Mouse (Mus musculus) right cerebral cortex, adult 2 months (tissue): ENCODE data around the gene Acadvl.
"Not testable (repeated sequence)": the region's sequence is repeated elsewhere in the genome, so short reads cannot be mapped to it uniquely, and the experiment has no call there.

Experiments
- DNase-seq, 2 experiments: peaks; one replicate each; pipeline ENCODE4 v3.0.0; 2021 to 2022; ENCODE audit warnings: low spot score in 2 of 2

The Acadvl gene

DNA sequence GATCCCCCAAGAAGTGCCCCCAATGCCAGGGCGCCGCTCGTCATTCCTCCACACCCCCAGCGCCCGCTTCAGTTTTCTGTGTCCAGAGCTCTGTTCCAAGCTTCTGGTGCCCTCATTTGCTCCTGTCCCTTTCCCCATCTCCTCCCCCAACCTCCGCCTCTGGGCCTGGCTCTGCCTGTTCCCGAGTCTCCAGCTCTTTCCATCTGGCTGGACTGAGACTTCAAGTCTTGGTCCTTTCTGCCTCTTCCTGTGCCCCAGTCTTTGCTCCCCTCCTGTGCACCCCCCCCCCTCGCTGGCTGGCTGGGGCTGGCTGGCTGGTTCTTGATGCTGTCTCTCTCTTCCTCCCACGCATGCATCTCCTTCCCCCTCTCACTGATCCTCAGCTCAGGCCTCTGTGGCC is 12.2 kb upstream of the Acadvl start:
- DNase-seq = peak; percentile 49 to 52

- no peak for DNase-seq
Measured at GRCm38 (mm10) chr11:70026689-70027088, 11.5 kb upstream of the Acadvl start.

- no peak for DNase-seq
Measured at GRCm38 (mm10) chr11:70024151-70024514, 8.9 kb upstream of the Acadvl start.

GRCm38 (mm10) chr11:70023481-70024150 is 8.4 kb upstream of the Acadvl start:
- no peak for DNase-seq

- DNase-seq = peak; percentile 95 to 96
Measured at GRCm38 (mm10) chr11:70021264-70022132, 6.3 kb upstream of the Acadvl start.

DNA sequence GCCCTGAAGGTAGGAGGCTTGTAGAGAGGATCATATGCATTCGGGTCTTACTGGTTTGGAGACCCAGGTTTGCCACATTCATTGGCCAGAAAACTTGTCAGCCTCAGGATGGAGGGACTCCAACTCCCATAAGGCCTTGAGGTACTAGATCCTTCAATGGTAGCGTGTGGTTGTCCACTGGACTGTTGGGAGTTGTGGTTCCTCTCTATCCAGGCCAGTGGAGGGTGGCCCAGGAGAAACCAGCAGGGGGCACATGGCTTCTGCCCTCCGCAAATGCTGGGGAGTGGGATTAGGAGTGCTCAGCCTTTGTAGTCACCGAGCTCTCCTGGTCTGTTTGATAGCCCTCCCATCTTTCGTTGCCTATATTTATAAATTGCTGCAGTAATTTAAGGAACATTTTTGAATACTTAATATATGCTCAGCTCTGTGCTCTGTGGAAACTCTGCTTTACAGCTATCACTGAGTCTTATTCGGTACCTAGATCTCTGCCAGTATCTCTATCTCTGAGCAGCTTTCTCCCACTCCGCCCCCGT is 5.6 kb upstream of the Acadvl start:
- peak; percentile 77 to 78 for DNase-seq

DNA sequence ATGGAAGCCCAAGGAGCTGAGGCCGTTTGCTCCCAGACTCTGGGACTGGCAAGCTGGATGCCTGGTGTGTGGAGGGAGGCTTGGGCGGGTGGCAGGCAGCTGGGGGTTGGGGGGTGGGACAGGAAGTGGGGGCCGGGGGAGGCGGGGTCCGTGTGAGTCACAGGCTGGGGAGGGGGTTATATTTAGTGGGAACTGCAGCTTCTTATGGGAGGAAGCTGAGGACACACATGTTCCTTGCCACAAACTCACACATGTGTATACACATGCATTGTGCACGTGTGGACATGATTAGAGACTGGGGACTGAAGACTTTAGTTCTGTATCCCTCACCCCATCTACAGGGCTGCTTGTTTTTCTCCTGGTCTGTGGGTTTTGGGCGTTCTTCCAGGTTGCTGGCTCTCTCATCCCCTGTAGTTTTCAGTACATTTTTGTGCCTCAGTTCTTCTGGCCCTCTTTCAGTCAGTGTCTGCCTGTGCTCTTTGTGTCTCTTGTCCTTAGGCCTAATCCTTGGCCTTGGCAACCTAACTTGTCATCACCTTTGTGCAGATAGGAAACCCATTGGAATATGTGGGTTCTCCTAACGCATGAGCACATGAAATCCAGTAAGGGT is 4.9 kb upstream of the Acadvl start:
- peak in 1 of 2 experiments; percentile 56 for DNase-seq

DNA sequence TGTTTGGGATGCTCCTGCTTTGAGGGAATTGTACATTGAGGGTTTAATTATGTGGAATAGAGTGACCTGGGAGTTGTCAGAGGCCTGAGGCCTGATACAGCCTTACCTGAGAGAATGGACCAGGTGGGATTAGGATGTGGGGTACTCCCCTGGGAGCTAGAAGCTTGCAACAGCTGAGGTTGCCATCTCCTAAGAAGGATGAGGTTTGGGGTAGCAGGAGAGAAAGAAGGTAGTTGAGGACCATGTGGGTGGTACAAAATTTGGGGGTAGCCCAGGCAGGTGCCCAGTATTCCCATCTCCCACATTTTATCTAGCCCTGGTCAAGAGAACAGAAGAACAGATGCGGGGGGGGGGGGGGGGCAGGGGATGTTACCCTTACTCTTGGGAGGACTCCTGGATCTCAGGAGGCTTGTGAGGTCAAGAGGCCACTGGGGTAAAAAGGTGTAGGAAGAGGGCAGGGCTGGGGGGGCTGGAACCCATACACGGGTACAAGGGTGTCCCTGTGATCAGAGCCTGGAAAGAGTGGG is 4.3 kb upstream of the Acadvl start:
- DNase-seq = no peak

DNA sequence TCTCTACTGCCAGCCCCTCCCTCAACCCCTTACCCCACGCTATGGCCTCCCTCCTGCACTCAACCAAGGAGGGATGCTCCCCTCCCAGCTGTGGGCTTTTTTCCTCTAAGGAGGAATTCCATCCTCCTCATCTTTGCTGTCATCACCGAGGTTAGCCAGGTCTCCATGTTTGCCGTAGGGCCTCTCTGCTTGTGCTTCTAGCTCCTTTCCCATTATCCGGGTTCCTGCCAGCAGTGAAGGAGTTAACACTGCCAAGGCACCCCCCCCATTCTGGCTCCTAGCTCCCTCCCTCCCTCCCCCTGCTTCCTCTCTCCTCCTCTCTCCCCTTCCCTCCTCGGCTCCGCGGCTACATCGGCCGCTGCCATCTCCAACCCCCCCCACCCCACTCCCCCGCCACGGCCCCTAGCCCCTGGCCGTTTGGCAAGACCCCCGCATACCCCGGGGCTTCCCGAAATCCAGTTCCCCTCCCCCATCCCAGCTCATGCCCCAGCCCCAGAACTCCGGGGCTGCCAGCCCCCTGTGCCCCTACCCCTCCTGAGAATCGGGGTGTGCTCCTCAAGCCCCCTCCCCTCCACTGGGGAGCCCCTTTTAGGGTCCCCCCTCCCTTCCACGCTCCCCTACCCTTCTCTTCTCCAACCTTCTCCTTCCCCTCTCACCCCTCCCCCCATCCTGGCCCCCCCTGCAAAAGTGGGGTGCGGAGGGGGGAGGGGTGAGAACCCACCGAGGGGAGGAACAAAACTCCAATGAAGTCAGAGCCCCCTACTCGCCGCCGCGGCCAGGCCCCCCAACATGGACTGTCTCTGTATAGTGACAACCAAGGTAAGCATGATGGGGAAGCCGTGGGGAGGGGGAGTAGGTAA is 3.1 kb upstream of the Acadvl start:
- peak in 1 of 2 experiments; percentile 73 for DNase-seq

- no peak for DNase-seq
Measured at GRCm38 (mm10) chr11:70017199-70017767, 2.1 kb upstream of the Acadvl start.

DNA sequence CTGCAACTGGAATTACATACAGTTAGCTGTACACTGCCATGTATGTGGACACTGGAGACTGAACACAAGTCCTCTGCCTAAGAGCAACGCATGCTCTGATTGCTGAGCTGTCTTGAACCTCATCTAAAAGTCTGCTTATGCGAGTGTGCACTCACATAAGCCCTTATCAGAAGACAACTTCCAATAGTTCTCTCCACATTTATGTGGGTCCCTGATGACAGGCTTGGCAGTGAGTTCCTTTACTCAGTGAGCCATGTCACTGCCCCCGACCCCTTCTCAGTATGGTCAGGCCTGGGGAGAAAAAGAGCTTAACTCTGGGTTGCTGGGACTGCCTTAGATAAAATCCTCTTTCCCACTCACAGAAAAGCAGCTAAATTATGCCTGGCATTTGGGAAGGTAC is 1.5 kb upstream of the Acadvl start, which contains the start of gene Dlg4:
TSS of gene Dlg4 (plus strand) at position 274 of the 400 bp plus-strand sequence.
- no peak for DNase-seq

GRCm38 (mm10) chr11:70016177-70016576 is 966 bp upstream of the Acadvl start:
- not testable (repeated sequence) for DNase-seq

DNA sequence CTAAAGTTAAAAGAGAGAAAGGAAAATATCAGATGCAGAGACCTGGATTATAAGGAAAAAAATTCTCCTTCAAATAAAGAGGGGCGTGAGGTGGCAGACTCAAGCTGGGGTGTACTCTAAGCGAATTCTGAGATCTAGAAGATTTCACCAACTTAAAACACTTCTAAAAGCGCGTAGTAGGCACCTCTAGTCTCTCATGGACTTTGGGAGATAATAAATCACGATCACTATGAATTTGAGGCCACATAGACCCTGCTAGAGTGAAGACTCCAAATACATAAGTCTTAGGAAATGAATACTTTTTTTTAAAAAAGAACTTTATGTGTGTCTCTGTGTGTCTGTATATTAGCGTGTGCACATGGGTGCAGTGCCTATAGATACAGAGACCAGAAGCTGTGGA is 466 bp upstream of the Acadvl start:
- no peak for DNase-seq

- no peak for DNase-seq
Measured at GRCm38 (mm10) chr11:70014051-70014450, 1.2 kb downstream of the Acadvl start.

DNA sequence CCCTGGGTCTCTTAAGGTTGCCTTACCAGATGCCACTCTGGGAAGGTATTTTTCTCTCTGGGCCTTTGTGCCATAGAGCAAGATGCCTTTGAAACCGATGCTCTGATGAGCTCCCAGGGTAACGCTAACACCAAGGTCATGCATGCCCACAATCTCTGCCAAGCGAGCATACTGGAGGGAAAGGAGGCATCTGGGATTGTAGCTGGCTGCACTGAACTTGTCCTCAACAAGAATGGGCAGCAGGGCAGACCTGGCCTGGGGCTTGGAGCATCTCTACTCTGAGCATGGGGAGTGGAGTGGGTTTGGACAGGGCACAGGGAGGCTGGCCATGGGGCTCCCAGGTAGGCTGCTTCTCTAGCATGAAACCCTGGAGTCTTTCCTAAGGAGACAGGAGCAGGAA is 1.8 kb downstream of the Acadvl start:
- DNase-seq = no peak

DNA sequence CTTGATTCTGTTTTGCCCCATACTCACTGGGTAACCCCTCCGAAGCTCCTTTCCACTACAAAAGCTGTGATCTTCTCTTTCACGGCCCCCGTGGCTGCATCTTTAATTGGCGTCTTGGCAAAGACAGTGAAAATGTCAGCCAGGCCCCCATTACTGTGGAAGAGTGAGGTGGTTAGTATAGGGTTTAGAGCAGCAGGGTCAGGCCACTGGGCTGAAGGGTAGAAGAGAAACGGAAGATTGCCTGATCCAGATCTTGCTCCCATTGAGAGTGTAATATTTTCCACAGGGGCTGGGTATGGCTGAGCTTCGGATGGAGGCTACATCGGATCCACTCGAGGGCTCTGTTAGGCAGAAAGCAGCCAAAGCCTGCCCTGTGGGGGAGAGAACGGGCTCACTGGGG is 2.3 kb downstream of the Acadvl start:
- no peak for DNase-seq

GRCm38 (mm10) chr11:70010961-70011360 is 4.2 kb downstream of the Acadvl start:
- no peak for DNase-seq

DNA sequence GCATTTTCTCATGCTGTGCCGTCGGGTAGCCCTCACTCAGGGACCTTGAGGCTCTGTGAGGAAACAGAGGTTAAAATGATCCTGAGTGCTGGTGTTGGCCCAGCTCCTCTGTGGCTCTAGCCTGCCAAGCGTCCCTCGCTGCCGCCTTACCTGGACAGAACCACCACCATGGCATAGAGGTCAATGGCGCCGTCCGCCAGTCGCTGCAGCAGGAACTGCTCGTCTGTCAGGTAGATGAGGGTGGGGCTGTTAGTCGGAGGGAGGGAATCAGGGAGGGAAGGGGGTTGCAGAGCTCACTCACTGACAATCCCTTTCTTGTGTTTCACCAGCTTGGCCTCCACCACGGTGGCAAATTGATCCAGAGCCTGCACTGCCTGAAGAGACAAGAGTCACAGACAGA is 4.7 kb downstream of the Acadvl start:
- DNase-seq = no peak

DNA sequence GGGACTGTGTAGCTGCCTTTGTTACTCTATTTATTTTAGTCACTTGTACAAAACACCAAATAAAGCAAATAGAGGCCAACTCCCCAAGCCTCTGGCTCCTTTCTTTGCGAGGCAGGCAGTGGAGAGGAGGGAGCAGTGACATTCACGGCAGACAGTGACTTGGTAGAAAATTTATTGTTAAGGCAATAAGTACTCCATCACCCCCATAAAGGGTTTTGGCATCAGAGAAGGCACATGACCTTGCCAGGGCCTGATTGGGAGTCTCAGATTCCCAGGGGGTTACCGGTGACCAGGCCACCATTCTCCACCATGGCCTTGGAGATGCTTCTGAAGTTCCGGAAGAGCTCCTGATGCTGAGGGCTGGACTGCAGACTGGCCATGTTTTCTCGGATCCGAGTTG is 5.2 kb downstream of the Acadvl start:
- no peak for DNase-seq

GRCm38 (mm10) chr11:70005521-70005920 is 9.7 kb downstream of the Acadvl start:
- no peak for DNase-seq

DNA sequence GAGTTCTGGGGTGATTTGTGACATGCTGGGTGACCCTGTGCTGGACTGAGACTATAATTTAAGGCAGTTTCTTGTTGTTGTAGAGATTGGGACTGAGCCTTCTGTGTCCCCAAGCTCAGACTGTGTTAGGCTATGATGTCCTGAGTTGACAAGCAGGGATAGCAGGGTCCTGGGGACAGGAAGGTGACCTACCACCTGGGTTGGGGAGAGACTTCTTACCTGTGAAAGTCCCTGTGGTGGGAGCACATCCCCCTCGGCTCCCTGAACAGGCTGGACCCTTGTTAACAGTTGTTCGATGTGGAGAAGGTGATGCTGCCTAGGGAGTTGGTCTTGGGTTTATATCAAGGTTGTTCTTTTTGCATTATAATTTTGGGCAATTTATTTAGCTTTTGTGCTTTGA is 12.7 kb downstream of the Acadvl start:
- DNase-seq = no peak
